Mouse (Mus musculus): ENCODE data around the gene St5. TPM values are rescaled to one million over a fixed set of nuclear protein-coding genes. Genes with fewer than 3 reads are reported as not detected.
A peak's percentile ranks its signal among the peaks of the same experiment; 100 is the strongest.

Gene St5
- total and polyA plus RNA-seq, 3 experiments, result 18.9 to 51.5 (median 34.7) TPM

GRCm38 (mm10) chr7:109609565-109610345, 93.7 kb downstream of the St5 start:
- DNase-seq, result no peak

- DNase-seq, result no peak
These were observed 94.6 kb downstream of the St5 start for GRCm38 (mm10) chr7:109608831-109609230.

- peak; percentile 74 for DNase-seq
These were observed 96.3 kb downstream of the St5 start for GRCm38 (mm10) chr7:109606994-109607610.

GRCm38 (mm10) chr7:109602562-109602961, 100.8 kb downstream of the St5 start:
- peak; percentile 29 for DNase-seq

- no peak for DNase-seq
These were observed 101.4 kb downstream of the St5 start for GRCm38 (mm10) chr7:109602022-109602421.

- DNase-seq, result peak; percentile 83
These were observed 102.7 kb downstream of the St5 start for GRCm38 (mm10) chr7:109600702-109601101.

GRCm38 (mm10) chr7:109599998-109600397, 103.4 kb downstream of the St5 start:
- no peak for DNase-seq

- no peak for DNase-seq
These were observed 108.4 kb downstream of the St5 start for GRCm38 (mm10) chr7:109594845-109595531.

- no peak for DNase-seq
These were observed 109.4 kb downstream of the St5 start for GRCm38 (mm10) chr7:109593992-109594391.

- DNase-seq, result no peak
These were observed 111.2 kb downstream of the St5 start for GRCm38 (mm10) chr7:109592184-109592583.

- peak; percentile 57 for DNase-seq
These were observed 112.8 kb downstream of the St5 start for GRCm38 (mm10) chr7:109590576-109590975.

GRCm38 (mm10) chr7:109588990-109589389, 114.4 kb downstream of the St5 start:
- no peak for DNase-seq

GRCm38 (mm10) chr7:109588145-109588544, 115.3 kb downstream of the St5 start:
- no peak for DNase-seq

- DNase-seq, result no peak
These were observed 118.9 kb downstream of the St5 start for GRCm38 (mm10) chr7:109584467-109584866.

- no peak for DNase-seq
These were observed 122.9 kb downstream of the St5 start for GRCm38 (mm10) chr7:109580489-109580888.

- DNase-seq, result no peak
These were observed 123.7 kb downstream of the St5 start for GRCm38 (mm10) chr7:109579585-109580307.

GRCm38 (mm10) chr7:109578880-109579584, 124.4 kb downstream of the St5 start:
- no peak for DNase-seq

GRCm38 (mm10) chr7:109576321-109577314, 126.8 kb downstream of the St5 start:
- no peak for DNase-seq

GRCm38 (mm10) chr7:109574166-109574565, 129.2 kb downstream of the St5 start:
- DNase-seq, result no peak

- DNase-seq, result no peak
These were observed 135.0 kb downstream of the St5 start for GRCm38 (mm10) chr7:109568391-109568892.

Data from adrenal gland, adult 2 months (tissue).